Mouse (Mus musculus): Measurements from ENCODE around the gene Glp2r. TPM values are rescaled to one million over a fixed set of nuclear protein-coding genes. Genes with fewer than 3 reads are reported as not detected.

Gene Glp2r
- polyA plus RNA-seq, 1 experiment = not detected

DNA sequence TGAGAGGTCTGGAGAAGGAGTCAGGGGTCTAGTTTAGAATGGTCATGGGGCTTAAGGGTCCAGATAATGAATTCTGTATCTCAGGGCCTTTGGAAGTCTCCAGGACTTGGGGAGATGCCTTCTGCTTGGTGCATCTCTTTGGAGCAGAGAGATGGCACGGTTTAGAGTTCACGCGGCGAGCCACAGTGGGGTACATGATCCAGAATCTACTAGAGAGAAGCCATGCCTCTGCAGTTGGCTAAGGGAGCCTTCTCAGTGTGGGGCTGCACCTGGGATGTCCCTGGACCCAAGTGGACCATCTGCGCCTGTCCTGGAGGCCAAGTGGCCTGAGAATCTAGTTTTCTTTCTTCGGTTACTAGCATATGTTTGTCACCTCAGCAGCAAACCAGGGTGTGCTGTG lies 100.9 kb downstream of the Glp2r start:
- no peak overlapping the region for H3K4me2 ChIP-seq (ENCODE audit: low read depth)
- no peak overlapping the region for H3K4me3 ChIP-seq
- H3K79me2 ChIP-seq (ENCODE audit: control insufficient read depth, insufficient read depth) = no peaks in the 10 kb centered on the region
- peaks cover 34% of the 10 kb centered on the region for H3K27me3 ChIP-seq (ENCODE audit: control insufficient read depth, insufficient read depth, insufficient read length)
- H3K36me3 ChIP-seq (ENCODE audit: control insufficient read depth, insufficient read depth) = no peaks in the 10 kb centered on the region
- no peak for TF ChIP-seq CEBPB (IDR thresholded peaks at IDR 0.05; ENCODE audit: insufficient read depth, poor library complexity, severe bottlenecking)
- no peak for TF ChIP-seq E2F4 (IDR thresholded peaks at IDR 0.05; ENCODE audit: insufficient read depth)
- no peak for TF ChIP-seq TCF3 (IDR thresholded peaks at IDR 0.05; ENCODE audit: insufficient read length, low read depth)
- TF ChIP-seq SRF (IDR thresholded peaks at IDR 0.05; ENCODE audit: control insufficient read depth, insufficient read length, low read depth) = no peak
- TF ChIP-seq TCF12 (IDR thresholded peaks at IDR 0.05; ENCODE audit: insufficient read depth, poor library complexity, severe bottlenecking) = no peak
- TF ChIP-seq MAX (IDR thresholded peaks at IDR 0.05; ENCODE audit: low read depth) = no peak
- H3ac ChIP-seq (ENCODE audit: control insufficient read depth, insufficient read length) = no peak overlapping the region

DNA sequence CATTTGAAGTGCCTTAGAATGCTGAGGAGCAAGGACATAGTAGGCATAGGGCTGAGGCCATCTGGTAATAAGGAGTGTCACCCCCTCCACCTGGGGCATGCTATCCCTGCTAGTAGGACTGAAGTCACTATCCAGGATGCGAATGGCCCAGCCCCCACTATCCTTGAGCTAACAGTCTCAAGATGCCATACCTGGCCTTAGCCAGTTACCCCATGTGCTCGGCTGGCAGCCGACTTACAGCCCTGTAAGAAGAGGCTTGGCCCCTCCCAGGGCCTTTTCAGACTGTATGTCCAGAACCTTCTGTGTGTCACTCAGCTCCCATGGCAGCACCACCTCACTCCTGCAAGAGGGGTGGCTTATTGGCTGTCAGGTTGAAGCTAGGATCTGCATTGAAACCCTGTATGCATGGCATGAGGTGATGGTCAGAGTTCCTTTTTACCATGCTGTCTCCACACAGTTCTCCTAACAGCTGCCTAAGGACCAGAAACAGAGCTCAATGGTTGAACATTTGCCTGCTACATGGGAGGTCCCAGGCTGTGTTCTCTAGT lies 102.4 kb downstream of the Glp2r start:
- TF ChIP-seq CEBPB (IDR thresholded peaks at IDR 0.05; ENCODE audit: insufficient read depth, poor library complexity, severe bottlenecking) = no peak
- no peak for TF ChIP-seq TCF3 (IDR thresholded peaks at IDR 0.05; ENCODE audit: insufficient read length, low read depth)
- no peak for TF ChIP-seq USF1 (IDR thresholded peaks at IDR 0.05; ENCODE audit: low read depth)
- TF ChIP-seq TCF12 (IDR thresholded peaks at IDR 0.05; ENCODE audit: insufficient read depth, poor library complexity, severe bottlenecking) = no peak
- no peak for TF ChIP-seq SRF (IDR thresholded peaks at IDR 0.05; ENCODE audit: control insufficient read depth, insufficient read length, low read depth)
- TF ChIP-seq MYOG (IDR thresholded peaks at IDR 0.05; ENCODE audit: control insufficient read depth in 1 of 3, insufficient read depth in 1 of 3, insufficient read length in 2 of 3, low read depth in 2 of 3) = no peak
- Histone ChIP-seq H3K79me2 (ENCODE audit: control insufficient read depth, insufficient read depth) (no peaks in the 10 kb centered on the region), H3ac (ENCODE audit: control insufficient read depth, insufficient read length) (no peak overlapping the region), H3K4me2 (ENCODE audit: low read depth) (no peak overlapping the region), H3K36me3 (ENCODE audit: control insufficient read depth, insufficient read depth) (no peaks in the 10 kb centered on the region), H3K27me3 (ENCODE audit: control insufficient read depth, insufficient read depth, insufficient read length) (peaks cover 28% of the 10 kb centered on the region), H3K4me3 (no peak overlapping the region)

DNA sequence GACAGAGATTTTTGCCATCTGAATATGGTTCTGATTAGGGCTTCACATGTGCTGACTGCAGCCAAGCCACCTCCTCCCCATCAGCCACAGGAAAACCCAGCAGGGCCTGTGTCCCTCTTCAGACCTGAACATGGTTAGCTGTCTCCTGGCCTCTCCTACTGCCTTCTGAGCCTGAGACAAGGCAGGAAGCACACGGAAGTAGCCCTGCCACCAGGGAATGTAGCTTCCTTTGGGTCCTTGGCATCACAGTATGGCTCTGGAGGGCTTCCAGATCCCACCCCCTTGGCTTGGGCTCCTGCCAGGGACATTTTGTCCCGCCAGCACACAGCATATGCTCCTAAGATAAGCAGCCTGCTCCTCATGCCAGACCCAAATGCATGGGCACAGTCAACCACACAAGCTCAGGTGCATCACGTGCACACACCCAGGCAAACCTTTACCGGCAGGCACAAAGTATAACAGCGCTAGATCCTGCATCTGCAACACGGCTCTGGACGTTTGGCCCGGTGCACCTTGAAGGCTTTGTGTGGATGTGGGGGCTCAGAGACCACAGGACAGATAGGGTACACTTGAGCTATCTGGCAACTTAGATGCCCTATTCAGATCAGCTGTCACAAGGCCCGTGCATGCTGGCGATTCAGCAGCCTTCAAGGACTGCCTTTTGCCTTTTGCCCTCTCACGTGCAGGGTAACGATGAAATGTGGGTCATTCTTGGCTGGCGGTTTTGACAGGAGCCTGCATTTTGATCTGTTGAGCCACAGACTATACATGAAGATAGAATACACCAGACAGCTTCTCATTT lies 103.2 kb downstream of the Glp2r start:
- no peaks in the 10 kb centered on the region for H3K36me3 ChIP-seq (ENCODE audit: control insufficient read depth, insufficient read depth)
- no peak overlapping the region for H3K4me3 ChIP-seq
- no peak for TF ChIP-seq CEBPB (IDR thresholded peaks at IDR 0.05; ENCODE audit: insufficient read depth, poor library complexity, severe bottlenecking)
- TF ChIP-seq SRF (IDR thresholded peaks at IDR 0.05; ENCODE audit: control insufficient read depth, insufficient read length, low read depth) = no peak
- no peak for TF ChIP-seq POLR2AphosphoS2 (IDR thresholded peaks at IDR 0.05; ENCODE audit: insufficient read length, low read depth)
- TF ChIP-seq E2F4 (IDR thresholded peaks at IDR 0.05; ENCODE audit: insufficient read depth) = no peak
- TF ChIP-seq MYOG (IDR thresholded peaks at IDR 0.05; ENCODE audit: control insufficient read depth in 1 of 3, insufficient read depth in 1 of 3, insufficient read length in 2 of 3, low read depth in 2 of 3) = no peak
- no peak for TF ChIP-seq REST (IDR thresholded peaks at IDR 0.05; ENCODE audit: insufficient read depth, insufficient read length)
- no peak for TF ChIP-seq TCF3 (IDR thresholded peaks at IDR 0.05; ENCODE audit: insufficient read length, low read depth)
- no peak for TF ChIP-seq TCF12 (IDR thresholded peaks at IDR 0.05; ENCODE audit: insufficient read depth, poor library complexity, severe bottlenecking)
- TF ChIP-seq POLR2A (IDR thresholded peaks at IDR 0.05; ENCODE audit: insufficient read length, low read depth) = no peak
- no peak for TF ChIP-seq MAX (IDR thresholded peaks at IDR 0.05; ENCODE audit: low read depth)
- no peak for TF ChIP-seq USF1 (IDR thresholded peaks at IDR 0.05; ENCODE audit: low read depth)
- no peak for TF ChIP-seq MYOD1 (IDR thresholded peaks at IDR 0.05; ENCODE audit: control insufficient read depth in 1 of 3, insufficient read length in 2 of 3, low read depth in 2 of 3)
- H3K4me2 ChIP-seq (ENCODE audit: low read depth) = no peak overlapping the region
- no peak overlapping the region for H3ac ChIP-seq (ENCODE audit: control insufficient read depth, insufficient read length)
- no peaks in the 10 kb centered on the region for H3K79me2 ChIP-seq (ENCODE audit: control insufficient read depth, insufficient read depth)
- H3K27me3 ChIP-seq (ENCODE audit: control insufficient read depth, insufficient read depth, insufficient read length) = peaks cover 22% of the 10 kb centered on the region

DNA sequence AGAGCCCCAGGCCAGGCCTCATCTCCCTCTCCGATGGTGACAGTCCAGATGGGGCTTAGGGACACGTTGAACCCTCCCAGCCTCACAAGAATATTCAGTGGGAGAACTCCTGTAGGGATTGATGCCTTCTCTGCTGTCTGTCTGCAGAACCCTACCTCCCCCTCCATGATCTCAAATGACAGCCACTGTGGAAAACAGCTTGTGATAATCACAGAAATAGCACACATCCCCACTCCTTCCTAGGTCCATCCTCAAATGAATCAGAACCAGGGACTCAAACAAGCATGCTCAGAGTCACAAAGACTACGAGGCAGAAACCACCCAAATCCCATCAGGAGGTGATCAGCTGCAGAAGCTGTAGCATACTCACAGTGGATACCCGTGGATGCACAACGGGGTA lies 104.8 kb downstream of the Glp2r start:
- Histone ChIP-seq H3K4me3 (no peak overlapping the region), H3K79me2 (ENCODE audit: control insufficient read depth, insufficient read depth) (no peaks in the 10 kb centered on the region), H3ac (ENCODE audit: control insufficient read depth, insufficient read length) (no peak overlapping the region), H3K27me3 (ENCODE audit: control insufficient read depth, insufficient read depth, insufficient read length) (peaks cover 9% of the 10 kb centered on the region), H3K36me3 (ENCODE audit: control insufficient read depth, insufficient read depth) (no peaks in the 10 kb centered on the region), H3K4me2 (ENCODE audit: low read depth) (no peak overlapping the region)
- TF ChIP-seq MYOG (IDR thresholded peaks at IDR 0.05; ENCODE audit: control insufficient read depth in 1 of 3, insufficient read depth in 1 of 3, insufficient read length in 2 of 3, low read depth in 2 of 3) (no peak), SRF (IDR thresholded peaks at IDR 0.05; ENCODE audit: control insufficient read depth, insufficient read length, low read depth) (no peak), CEBPB (IDR thresholded peaks at IDR 0.05; ENCODE audit: insufficient read depth, poor library complexity, severe bottlenecking) (no peak), USF1 (IDR thresholded peaks at IDR 0.05; ENCODE audit: low read depth) (no peak), E2F4 (IDR thresholded peaks at IDR 0.05; ENCODE audit: insufficient read depth) (no peak), POLR2A (IDR thresholded peaks at IDR 0.05; ENCODE audit: insufficient read length, low read depth) (no peak), TCF12 (IDR thresholded peaks at IDR 0.05; ENCODE audit: insufficient read depth, poor library complexity, severe bottlenecking) (no peak), MYOD1 (IDR thresholded peaks at IDR 0.05; ENCODE audit: control insufficient read depth in 1 of 3, insufficient read length in 2 of 3, low read depth in 2 of 3) (no peak), TCF3 (IDR thresholded peaks at IDR 0.05; ENCODE audit: insufficient read length, low read depth) (no peak), POLR2AphosphoS2 (IDR thresholded peaks at IDR 0.05; ENCODE audit: insufficient read length, low read depth) (no peak), REST (IDR thresholded peaks at IDR 0.05; ENCODE audit: insufficient read depth, insufficient read length) (no peak), MAX (IDR thresholded peaks at IDR 0.05; ENCODE audit: low read depth) (no peak)
